Mouse (Mus musculus): ENCODE results near the gene Prss23.

The Prss23 gene

DNA sequence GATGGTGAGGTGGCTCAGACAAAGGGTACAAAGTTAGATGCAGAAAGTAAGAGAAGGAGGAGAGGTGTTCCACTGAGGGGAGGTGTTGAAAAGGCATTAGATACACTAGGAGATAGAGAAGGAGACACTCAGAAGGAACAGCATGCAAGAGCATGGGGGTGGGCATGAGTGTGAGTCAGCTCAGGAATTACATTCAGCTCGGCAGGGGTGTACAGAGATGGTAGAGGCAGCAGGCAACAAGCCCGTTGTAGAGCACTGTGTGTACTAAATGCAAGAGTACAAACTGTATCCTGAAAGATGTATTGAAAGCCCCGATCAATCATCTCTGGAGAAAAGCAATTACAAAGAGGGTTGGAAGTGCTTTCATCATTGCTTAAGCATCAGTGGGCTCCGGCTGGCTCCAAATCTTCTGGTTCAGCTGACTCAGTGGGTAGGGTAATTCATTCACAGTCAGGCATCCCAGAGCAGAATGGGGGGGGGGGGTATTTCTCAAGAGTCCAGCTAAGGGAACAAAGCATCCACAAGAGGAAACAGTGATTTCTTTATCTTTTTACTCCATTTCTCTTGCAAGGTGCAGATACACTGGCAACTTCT is 15.0 kb downstream of the Prss23 start:
- no peak for ATAC-seq (ENCODE audit: insufficient number of reproducible peaks, low FRiP score, low TSS enrichment)

DNA sequence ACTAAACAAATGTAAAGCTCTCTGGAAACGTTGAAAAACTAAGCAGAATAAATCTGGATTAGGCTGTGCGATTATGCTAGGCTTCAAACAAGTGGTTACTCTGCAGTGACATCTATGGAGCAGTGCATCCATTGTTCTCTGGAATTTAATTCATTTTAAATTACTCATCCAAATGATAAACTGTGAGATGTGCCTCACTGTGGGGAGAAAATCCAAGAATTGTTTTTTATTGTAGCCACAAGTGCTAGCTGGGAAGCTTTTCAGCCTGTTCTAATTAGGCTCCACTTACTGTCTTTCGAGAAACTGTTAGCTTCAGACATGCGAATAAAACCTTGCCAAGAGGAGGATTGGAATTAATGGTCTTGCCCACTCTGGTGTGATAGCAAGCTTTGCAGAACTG is 18.3 kb downstream of the Prss23 start:
- ATAC-seq (ENCODE audit: insufficient number of reproducible peaks, low FRiP score, low TSS enrichment): no peak

DNA sequence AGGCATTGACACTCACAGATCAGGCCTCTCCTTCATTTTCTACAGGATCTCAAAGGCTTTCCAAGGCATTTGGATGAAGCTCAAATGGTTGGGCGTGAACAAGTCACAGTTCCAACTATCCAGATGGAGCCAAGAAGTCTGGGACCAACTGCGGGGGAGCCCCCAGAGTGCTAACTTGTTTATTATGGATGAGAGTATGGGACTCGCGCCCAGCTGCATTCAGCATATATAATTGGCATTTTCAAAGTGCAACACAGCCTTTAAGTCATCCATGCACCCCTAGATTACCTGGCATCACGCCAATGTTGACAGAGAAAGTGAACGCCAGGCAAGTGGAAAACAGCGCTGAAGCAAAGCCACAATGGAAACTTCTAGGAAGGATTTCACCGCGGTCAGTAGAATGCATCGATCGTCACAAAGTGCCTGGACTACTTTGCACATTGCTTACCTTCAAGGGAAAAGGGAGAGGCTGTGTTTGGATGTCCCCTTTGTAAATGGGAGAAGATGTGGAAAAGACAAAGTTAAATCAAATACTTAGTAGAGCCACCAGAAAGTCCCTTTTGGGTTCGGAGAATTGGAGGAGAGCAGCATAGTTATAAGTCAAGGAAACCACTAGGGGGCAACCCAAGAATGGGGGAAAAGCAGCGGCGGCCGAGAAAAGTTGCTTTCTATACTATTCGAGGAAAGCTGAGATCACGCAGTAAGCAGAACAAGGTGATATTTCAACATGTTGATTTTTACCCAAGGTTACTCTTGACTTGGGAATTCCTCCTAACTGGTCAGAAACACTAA is 27.3 kb downstream of the Prss23 start:
- peak; percentile 71; the same call in 1 of the 2 replicates for ATAC-seq (ENCODE audit: insufficient number of reproducible peaks, low FRiP score, low TSS enrichment)

DNA sequence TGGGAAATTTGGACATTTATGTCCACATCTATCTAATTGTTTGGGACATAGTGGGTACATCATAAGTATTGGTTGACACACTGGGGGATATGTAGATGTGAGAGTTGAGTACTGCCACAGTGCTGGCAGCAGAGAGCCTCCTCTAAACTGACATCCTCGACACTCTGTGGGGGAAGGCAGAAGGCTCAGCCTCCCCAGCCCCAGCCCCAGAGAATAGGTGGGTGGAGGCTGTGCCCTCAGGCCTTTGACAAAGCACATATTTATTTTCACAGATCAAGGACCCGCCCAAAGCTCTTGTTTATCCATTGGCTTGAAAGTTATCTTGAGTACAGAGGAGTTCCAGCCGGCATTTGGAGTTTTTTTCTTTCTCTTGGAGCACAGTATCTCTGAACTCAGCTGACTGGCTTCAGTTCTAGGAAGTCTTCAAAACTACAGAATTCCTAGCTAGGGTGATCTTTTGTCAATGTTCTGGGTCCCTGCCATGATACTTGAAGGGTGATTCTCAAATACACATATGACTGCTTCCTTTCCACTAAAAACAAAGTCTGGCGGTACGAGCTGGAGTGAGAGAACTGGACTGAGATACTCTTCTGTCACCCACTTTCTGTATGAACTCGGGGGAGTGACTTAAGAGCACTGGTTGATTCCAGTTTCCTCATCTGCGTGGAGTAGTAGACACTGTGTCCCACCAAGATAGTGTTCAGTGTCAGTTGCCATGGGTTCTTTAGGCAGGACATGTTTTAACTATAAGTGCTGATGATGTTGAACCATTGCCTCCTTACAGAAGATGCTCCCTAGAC is 43.0 kb downstream of the Prss23 start:
- no peak for ATAC-seq (ENCODE audit: insufficient number of reproducible peaks, low FRiP score, low TSS enrichment)

DNA sequence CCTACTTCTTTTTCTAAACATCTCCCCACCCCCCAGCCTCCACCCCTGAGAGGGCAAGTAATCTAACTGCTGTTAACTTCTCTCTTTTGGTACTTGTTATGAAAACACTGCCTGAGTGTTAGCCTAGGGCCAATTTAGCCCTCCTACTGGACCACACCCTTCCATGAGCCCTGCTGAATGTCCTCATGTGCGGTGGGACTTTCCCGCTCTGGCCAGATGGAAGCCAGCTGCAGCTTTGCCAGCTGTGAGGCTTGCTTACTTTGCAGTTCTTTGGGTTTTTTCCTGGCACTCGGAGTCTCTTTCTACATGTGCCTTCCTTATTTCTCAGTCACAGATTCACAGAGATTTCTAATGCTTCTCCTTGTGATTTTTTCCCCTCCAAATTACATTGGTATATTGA is 45.3 kb downstream of the Prss23 start:
- no peak for ATAC-seq (ENCODE audit: insufficient number of reproducible peaks, low FRiP score, low TSS enrichment)

DNA sequence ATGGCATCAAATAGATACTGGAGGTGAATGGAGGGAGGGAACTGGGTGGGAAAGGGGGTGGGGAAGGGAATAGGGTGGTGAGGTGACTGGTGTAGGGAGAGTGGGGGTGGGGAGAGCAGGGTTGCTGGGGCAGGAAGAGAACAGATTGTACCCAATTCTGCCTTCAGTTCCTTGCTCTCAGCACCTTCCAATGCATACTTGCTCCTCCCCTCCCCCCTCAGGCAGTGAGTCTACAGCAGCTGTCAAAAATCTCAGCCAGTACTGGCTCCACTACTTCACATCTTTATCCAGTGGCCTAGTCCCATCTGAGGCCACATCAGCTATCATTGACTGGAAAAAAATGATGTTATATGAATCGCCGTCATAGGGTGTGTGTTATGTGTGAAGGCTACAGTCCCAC is 48.5 kb downstream of the Prss23 start:
- no peak for ATAC-seq (ENCODE audit: insufficient number of reproducible peaks, low FRiP score, low TSS enrichment)

DNA sequence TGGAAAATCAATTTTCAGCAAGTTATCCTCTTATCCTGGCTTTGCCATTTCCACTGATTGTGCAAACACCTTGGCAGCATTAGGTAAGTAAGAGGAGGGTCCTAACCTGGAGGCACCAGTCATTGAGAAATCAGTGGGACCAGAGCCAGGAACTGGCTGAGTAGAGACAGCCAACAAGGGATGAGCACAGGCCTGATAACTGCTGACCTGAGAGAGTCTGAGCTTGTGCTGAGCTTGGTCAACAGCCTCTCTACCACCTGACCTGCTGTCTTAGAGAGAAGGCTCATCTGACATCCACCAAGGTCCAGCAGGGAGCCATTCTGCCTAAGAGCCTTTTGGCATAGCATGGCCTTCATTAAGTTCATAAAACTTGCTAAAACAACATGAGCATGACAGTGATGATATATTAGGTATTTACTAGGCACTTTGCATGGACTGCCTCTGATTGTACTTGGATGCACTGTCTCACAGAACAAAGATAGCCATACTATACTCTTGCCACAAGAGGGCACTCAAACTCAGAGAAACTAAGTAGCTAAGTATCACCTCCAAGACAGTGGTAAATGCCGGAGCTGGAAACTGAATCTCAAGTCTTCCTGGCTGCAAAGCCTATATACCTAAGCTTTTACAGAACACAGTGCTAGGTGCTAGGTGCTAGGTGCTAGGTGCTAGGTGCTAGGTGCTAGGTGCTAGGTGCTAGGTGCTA is 49.5 kb downstream of the Prss23 start:
- ATAC-seq (ENCODE audit: insufficient number of reproducible peaks, low FRiP score, low TSS enrichment): peak; percentile 86

DNA sequence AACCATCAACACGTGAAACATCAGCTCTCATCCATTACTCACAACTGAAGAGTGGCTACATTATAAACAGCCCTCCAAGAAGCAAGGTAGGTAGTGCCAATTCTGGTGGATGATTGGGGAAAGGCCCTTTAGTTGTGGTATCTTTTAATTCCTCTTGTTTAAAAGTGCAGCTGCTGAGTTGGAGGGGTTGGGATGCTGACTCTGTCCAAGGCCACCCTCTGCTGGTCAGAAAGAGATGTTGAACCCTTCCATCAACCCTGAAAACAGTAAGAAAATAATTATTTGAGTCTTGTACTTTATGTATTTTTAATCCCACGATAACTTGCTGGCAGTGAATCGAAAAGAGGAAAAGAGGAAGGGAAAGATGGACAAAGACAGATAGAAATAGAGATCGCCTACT is 53.5 kb downstream of the Prss23 start:
- no peak for ATAC-seq (ENCODE audit: insufficient number of reproducible peaks, low FRiP score, low TSS enrichment)

DNA sequence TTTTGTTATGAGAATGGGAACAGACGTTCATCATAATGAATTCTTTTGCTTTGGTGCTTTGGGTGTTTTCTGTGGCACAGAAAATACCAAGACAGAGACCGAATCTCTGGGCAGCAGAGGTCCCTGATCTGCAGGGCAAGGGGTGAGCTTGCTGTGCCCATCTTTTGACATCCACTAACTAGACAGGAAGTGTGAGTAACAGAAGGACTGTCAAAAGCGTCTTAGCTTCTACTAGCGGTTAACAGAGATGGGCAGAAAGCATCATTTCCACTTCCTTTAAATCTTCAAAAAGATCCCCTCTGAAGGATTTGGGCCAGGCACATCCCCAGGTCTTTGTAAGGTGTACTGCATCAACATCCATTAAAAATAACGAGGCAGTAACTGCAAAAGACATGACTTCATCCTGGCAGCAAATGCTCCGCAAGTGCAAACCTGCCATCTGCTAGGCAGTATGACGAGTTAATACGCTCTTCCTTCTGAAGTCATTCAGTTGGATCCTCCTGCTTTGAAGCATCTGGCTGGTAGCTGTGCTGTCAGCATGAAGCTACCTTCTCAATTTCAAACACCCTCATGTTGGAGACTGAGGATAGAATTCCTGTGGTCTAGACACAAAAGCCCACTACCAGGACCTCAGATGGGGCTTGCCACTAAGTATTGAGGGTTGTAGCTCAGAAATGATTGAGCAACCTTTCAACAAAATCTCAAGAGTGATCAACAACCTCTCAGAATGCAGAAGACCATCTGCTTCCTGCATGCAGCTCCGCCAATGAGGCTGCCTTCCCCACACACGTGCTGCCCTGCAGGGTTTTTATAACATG is 63.0 kb downstream of the Prss23 start:
- 0 out of 2 replicates have a peak, but pooled peaks have one; percentile 20 for ATAC-seq (ENCODE audit: insufficient number of reproducible peaks, low FRiP score, low TSS enrichment)

DNA sequence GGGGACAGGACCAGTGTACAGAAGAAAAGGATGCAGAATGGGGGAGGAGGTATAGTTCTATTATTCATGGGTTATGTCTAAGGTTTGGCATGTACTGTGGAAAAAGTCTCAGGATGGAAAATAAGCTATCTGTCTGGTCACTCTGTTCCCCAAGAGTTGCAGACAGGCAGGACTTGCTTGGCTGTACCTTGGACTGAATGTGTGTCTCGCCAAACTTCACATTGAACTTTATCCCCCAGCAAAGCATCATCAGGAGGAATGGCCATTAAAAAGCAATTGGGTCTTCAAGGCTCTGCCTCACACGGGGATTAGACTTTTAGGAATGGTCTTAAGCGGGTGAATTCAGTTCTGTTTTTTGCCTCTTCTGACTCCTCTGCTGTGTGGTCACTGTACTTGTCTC is 63.7 kb downstream of the Prss23 start:
- ATAC-seq (ENCODE audit: insufficient number of reproducible peaks, low FRiP score, low TSS enrichment): no peak

DNA sequence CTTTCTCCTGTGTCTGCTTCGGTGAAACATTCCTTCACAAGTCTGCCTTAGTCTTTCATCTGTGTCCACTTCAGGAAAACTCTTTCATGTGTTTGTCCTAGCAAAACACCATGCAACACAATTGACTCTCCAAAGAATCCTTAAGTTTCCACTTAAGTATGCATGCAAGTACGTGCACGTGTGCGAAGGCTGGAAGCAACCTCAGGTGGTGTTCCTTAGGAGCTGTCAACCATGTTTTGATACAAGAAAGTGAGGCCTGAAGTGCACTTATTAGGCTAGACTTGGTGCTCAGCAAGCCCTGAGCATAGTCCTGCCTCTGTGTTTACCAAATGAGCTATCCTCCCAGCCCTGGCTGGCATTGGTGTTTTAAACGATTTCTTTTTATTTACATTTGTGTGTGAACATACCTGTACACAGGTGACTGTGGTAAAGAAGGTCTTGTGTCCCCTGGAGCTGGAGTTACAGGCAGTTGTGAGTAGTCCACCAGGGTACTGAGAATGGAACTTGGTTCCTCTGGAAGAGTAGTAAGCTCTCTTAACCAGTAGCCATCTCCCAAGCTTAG is 64.3 kb downstream of the Prss23 start:
- no peak for ATAC-seq (ENCODE audit: insufficient number of reproducible peaks, low FRiP score, low TSS enrichment)

DNA sequence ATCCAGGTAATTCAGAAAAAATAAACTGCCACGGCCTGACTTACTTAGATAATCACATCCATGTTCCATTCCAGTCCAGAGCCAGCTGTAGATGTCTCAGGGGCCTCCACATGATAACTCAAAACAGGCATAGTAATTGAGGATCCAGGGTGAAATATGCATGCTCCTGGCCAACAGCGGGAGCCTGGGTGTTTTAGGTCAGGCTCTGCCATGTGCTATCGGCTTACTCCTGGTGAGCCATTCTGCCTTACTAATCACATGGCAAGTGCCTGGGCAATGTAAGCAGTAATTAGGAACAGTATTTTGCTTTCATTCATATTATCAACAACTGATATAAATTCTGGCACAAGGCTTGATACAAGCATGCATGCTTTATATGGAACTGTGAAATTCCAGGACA is 65.6 kb downstream of the Prss23 start:
- ATAC-seq (ENCODE audit: insufficient number of reproducible peaks, low FRiP score, low TSS enrichment): no peak

DNA sequence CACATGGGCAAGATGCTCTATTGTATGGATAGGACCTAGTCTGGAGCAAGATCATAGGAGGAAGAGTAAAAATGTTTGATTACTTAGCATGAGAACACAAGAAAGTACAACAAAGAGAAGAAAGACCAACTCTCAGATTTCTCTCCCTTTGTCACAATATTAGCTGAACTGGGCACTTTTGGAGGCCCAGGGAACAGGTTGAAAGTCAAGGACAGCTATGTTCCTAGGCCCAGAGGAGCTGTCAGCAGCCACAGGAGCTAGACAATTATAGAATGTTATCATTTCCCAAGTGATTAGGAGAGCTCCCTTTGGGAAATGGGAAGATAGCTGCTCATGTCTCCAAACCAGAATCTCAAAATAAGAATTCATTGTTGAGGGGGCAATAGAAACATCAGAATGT is 66.1 kb downstream of the Prss23 start:
- no peak for ATAC-seq (ENCODE audit: insufficient number of reproducible peaks, low FRiP score, low TSS enrichment)

DNA sequence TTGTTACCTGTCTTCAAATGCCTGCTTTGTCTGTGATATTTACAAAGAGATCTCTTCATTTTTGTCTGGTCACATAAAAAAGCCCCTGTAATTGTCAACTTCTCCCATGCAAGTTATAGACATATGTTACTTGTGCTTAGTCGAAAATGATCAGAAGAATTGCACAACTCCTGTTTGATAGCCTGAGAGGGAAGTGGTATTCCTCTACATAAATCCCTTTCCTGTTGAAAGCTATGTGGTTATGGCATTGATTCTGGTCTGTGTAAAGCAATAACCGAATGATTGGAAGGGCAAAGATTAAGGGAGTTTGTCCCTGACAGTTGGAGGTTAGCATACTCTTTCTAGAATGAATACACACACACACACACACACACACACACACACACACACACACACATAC is 67.3 kb downstream of the Prss23 start:
- ATAC-seq (ENCODE audit: insufficient number of reproducible peaks, low FRiP score, low TSS enrichment): no peak
